Mouse (Mus musculus) gastrocnemius, postnatal 25 days (tissue): ENCODE results near the gene Smarcad1. TPM values are rescaled to one million over a fixed set of nuclear protein-coding genes. Genes with fewer than 3 reads are reported as not detected.
A peak's percentile ranks its signal among the peaks of the same experiment; 100 is the strongest.
"Not testable (repeated sequence)": the region's sequence is repeated elsewhere in the genome, so short reads cannot be mapped to it uniquely, and the experiment has no call there.

Experiments used
- DNase-seq: peaks from one replicate; pipeline ENCODE4 v3.0.0; 2022
- long read RNA-seq, 2 experiments: library from polyadenylated mRNA; stranded (forward); transcript quantifications; one replicate each; pipeline ENCODE4 v2.0.0; 2021
- total RNA-seq, 2 experiments: library from RNA; stranded (reverse); gene quantifications; 1 replicate in 1 of 2; 2 replicates in 1 of 2; pipeline ENCODE4 v1.2.3; 2021

The Smarcad1 gene
- total RNA-seq: 10 to 100 TPM in 1 of 2 experiments, 1 to 10 TPM in 1; 8.0 to 11.2 TPM
- long read RNA-seq, experiment 1, partial matches to known transcripts: 0 of 7 reads
- long read RNA-seq, experiment 1, other reads (novel, unspliced or antisense): 2 of 7 reads
- long read RNA-seq, experiment 2, full-length matches to known transcripts: 6 of 12 reads
- long read RNA-seq, experiment 2, partial matches to known transcripts: 1 of 12 reads
- long read RNA-seq, experiment 2, other reads (novel, unspliced or antisense): 5 of 12 reads

- DNase-seq: peak; percentile 86
Measured at GRCm38 (mm10) chr6:65042491-65043171, at the start of gene Smarcad1. Gene Smarcad1 (plus strand): TSS chr6:65042583.

GRCm38 (mm10) chr6:64996824-64997421 lies 45.5 kb upstream of the Smarcad1 start:
- DNase-seq: no peak

GRCm38 (mm10) chr6:64997805-64998204 lies 44.6 kb upstream of the Smarcad1 start:
- no peak for DNase-seq

GRCm38 (mm10) chr6:65000757-65001156 lies 41.6 kb upstream of the Smarcad1 start:
- DNase-seq: not testable (repeated sequence)

- DNase-seq: no peak
Measured at GRCm38 (mm10) chr6:65002196-65002595, 40.2 kb upstream of the Smarcad1 start.

- no peak for DNase-seq
Measured at GRCm38 (mm10) chr6:65008836-65009235, 33.5 kb upstream of the Smarcad1 start.

- no peak for DNase-seq
Measured at GRCm38 (mm10) chr6:65011444-65011990, 30.9 kb upstream of the Smarcad1 start.

- no peak for DNase-seq
Measured at GRCm38 (mm10) chr6:65012142-65012541, 30.2 kb upstream of the Smarcad1 start.

- DNase-seq: no peak
Measured at GRCm38 (mm10) chr6:65017566-65017965, 24.8 kb upstream of the Smarcad1 start.

GRCm38 (mm10) chr6:65018966-65019365 lies 23.4 kb upstream of the Smarcad1 start:
- DNase-seq: not testable (repeated sequence)

- DNase-seq: no peak
Measured at GRCm38 (mm10) chr6:65021883-65022282, 20.5 kb upstream of the Smarcad1 start.

GRCm38 (mm10) chr6:65023053-65023452 lies 19.3 kb upstream of the Smarcad1 start:
- DNase-seq: no peak

- DNase-seq: no peak
Measured at GRCm38 (mm10) chr6:65024668-65025067, 17.7 kb upstream of the Smarcad1 start.

GRCm38 (mm10) chr6:65025130-65025529 lies 17.3 kb upstream of the Smarcad1 start:
- no peak for DNase-seq

- DNase-seq: no peak
Measured at GRCm38 (mm10) chr6:65034661-65035060, 7.7 kb upstream of the Smarcad1 start.

GRCm38 (mm10) chr6:65035469-65035868 lies 6.9 kb upstream of the Smarcad1 start:
- DNase-seq: no peak

- no peak for DNase-seq
Measured at GRCm38 (mm10) chr6:65041932-65042331, 451 bp upstream of the Smarcad1 start.

GRCm38 (mm10) chr6:65043241-65043640 lies 858 bp downstream of the Smarcad1 start:
- DNase-seq: no peak

- DNase-seq: no peak
Measured at GRCm38 (mm10) chr6:65049100-65049499, 6.7 kb downstream of the Smarcad1 start.

GRCm38 (mm10) chr6:65056620-65057019 lies 14.2 kb downstream of the Smarcad1 start:
- DNase-seq: no peak

GRCm38 (mm10) chr6:65057137-65057536 lies 14.8 kb downstream of the Smarcad1 start:
- not testable (repeated sequence) for DNase-seq

- no peak for DNase-seq
Measured at GRCm38 (mm10) chr6:65061049-65061448, 18.7 kb downstream of the Smarcad1 start.

- DNase-seq: no peak
Measured at GRCm38 (mm10) chr6:65075201-65075600, 32.8 kb downstream of the Smarcad1 start.
